Mouse (Mus musculus) common myeloid progenitor, adult 5-6 weeks (primary cell): ENCODE data around the gene Btbd9. TPM values are rescaled to one million over a fixed set of nuclear protein-coding genes. Genes with fewer than 3 reads are reported as not detected.
A peak's percentile ranks its signal among the peaks of the same experiment; 100 is the strongest.
"Not testable (repeated sequence)": the region's sequence is repeated elsewhere in the genome, so short reads cannot be mapped to it uniquely, and the experiment has no call there.

Experiments
- ATAC-seq: replicated peaks from 2 replicates; pipeline ENCODE4 v1.8.0; 2016; ENCODE audit warnings: low read depth, mild to moderate bottlenecking, moderate TSS enrichment, inconsistent platforms; ENCODE audit not compliant: poor library complexity, severe bottlenecking
- total RNA-seq: library from RNA; stranded (forward); fragments of 200-1000, 187-1606 nt; gene quantifications from 2 replicates; pipeline ENCODE4 v1.2.3, GENCODE M21; 2017

Gene Btbd9
- total RNA-seq, 1 experiment from 2014 or later, result 25.5 TPM

DNA sequence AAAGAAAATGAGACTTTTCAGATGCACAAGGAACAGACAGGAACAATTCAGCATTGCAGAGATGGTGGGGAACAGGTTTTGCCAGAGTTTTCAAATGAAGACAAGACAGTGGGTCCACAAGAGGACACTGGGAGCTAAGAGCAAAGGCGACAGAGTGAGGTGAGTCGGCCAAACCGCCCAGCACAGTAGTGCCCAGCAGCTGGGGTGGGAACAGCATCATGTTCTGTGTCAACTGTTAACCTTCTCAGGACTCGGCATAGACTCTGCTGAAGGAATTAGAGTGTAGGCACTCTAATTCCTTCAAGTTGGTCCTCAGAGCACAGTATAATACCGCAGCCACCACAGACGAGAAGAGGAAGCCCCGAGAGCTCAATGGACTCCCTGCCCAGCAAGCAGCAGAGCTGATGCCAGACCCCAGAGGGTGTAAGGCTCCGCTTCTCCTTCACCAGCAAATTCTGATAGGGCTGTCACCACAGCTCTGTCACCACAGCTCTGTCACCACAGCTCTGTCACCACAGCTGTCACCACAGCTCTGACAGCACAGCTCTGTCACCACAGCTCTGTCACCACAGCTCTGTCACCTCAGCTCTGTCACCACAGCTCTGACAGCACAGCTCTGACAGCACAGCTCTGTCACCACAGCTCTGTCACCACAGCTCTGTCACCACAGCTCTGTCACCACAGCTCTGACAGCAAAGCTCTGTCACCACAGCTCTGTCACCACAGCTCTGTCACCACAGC is 57.7 kb downstream of the Btbd9 start:
- peak; percentile 97 for ATAC-seq

DNA sequence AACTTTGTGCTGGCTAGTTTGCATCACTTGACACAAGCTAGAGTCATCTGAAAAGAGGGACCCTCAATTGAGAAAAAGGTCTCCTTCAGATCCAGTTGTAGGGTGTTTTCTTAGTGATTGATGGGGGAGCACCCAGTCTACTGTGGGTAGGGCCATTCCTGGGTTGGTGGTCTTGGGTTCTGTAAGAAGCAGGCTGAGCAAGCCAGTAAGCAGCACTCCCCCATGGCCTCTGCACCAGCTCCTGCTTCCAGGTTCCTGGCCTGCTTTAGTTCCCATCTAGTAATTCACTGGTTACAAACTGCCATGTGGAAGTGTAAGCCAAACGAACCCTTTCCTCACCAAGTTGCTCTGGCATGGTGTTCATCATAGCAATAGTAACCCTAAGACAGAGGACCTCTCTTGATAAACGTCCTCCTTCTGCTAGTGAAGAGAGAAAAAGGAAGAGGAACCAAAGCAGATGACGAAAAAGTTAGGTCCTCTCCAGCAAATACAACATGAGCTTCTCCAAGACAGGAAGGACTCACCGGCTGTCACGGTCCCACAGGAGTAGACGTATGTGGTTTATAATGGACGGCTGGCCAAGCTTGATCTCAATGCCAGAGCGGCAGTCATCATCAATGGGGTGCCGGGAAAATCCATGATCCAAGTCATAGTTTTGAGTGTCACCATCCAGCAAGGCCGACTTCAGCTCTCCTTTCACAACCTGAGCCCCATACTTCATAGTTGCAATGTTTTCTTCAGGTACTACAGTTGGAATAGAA is 59.5 kb downstream of the Btbd9 start:
- no peak for ATAC-seq

DNA sequence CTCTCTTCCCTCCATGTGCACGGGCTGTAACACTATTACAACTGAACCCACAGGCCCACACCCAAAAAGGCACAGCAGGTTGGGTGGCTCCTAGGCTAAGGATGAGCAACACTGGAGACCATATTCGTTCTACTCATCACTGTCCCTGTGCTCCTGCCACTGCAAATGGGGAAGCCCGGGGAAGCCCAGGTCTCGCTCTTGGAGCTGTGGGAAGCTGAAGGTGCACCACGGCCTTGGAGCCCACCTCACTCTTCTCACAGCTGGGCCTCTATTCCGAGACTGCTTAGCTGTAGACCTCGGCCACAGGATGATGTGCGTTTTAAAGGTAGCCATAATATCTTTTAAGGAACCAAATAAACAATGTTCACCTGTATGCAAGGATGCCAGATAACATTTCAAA is 60.9 kb downstream of the Btbd9 start:
- no peak for ATAC-seq

DNA sequence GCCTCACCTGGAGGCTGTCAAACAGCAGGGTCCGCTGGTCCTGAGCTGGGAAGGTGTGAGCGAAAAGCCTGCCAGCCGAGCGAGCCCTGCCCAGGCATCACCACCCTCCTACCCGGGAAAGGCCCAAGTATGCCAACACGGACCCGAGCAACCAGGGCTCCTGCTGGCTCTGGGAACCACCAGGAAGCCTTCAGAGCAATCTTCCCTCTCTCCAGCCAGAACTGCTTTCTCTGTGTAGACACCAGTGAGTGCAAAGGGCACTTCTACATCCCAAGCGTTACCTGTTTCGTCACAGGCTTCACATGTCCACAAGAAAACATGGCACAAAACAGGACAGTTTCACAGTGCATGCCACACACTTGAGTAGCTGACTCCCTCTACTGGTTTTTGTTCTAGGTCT is 63.3 kb downstream of the Btbd9 start:
- no peak for ATAC-seq

DNA sequence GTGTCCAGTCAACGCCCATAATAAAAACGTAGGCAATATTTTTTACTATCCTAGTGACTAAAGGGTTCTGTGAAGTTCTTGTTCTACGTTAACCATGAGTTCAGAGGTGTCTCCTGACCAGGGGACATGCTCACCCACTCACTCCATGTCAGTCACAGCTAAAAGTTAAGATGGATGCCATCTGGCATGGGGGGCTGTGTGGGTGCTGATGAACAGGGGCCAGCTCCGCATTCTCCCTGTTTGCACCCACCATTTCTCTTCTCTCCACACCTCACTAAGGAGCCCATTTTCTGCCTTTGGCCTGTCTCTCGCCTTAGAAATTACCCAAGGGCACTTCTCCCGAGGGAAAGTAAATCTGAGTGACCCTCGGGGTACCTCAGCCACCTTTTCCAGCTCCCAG is 63.8 kb downstream of the Btbd9 start:
- no peak for ATAC-seq

DNA sequence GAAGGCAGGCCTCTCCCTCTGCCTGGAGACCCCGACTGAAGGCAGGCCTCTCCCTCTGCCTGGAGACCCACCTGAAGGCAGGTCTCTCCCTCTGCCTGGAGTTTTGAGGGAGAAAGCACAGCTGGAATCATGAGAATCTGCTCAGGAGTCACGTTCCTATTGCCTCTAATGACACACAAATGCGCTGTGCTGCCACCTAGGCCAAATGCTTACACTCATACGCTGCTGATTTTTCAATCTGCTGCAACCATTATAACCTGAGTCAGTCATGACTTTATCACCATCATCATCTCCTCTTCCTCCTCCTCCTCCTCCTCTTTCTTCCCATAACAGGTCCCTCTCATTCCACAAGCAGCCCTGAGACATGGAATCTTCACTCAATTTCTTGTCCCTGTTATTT is 64.3 kb downstream of the Btbd9 start:
- no peak for ATAC-seq

DNA sequence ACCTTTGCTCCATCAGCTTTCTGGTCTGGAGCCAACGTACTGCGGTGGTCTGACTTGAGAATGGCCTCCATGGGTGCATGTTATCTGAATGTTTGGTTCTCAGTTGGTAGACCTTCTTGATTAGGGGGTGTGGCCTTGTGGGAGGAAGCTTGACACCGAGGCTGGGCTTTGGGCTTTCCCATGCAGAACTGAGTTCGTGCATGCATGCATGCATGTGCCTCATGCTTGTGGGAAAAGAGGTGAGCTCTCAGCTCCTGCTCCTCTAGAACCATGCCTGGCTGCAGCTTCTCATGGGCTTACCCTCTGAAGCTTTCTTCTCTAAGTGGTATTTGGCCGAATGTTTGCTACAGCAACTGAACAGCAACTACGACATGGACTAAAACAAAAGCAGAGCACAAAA is 64.9 kb downstream of the Btbd9 start:
- ATAC-seq, result no peak

DNA sequence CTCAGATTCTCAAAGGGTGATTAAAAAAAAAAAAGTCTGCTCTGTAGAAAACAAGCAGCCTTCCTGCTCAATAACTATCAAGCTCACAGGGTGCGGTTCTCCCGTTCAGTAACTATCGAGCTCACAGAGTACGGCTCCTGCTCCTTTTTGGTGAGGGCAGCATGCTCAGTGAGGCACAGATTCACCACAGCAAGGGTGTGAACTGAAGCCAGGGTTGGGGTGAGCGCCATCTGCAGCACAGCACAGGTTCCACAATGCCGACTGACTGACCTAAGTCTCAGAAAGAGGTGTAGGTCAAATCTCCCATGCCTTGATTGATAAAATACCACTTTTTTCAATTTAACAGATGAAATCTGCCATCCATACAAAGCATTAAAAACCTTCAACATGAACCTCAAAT is 66.1 kb downstream of the Btbd9 start:
- ATAC-seq, result no peak

DNA sequence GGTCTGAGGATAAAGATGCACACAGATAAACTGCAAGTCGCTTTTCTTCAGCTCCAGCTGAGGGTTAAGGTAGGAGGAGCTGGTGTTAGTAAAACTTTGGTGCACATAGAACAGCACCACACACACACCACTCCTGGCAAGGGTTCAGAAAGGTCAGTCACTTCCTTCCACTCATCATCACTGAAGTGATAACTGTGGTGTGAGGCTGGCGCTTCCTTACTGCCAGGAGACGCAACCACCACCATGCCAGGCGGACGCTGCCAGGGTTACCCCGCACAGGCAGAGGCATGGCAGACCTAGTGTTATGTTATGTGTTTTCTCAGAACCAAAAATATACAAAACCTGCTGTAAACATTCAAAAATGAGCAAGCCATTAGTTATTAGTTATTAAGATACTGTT is 66.6 kb downstream of the Btbd9 start:
- peak; percentile 63 for ATAC-seq

DNA sequence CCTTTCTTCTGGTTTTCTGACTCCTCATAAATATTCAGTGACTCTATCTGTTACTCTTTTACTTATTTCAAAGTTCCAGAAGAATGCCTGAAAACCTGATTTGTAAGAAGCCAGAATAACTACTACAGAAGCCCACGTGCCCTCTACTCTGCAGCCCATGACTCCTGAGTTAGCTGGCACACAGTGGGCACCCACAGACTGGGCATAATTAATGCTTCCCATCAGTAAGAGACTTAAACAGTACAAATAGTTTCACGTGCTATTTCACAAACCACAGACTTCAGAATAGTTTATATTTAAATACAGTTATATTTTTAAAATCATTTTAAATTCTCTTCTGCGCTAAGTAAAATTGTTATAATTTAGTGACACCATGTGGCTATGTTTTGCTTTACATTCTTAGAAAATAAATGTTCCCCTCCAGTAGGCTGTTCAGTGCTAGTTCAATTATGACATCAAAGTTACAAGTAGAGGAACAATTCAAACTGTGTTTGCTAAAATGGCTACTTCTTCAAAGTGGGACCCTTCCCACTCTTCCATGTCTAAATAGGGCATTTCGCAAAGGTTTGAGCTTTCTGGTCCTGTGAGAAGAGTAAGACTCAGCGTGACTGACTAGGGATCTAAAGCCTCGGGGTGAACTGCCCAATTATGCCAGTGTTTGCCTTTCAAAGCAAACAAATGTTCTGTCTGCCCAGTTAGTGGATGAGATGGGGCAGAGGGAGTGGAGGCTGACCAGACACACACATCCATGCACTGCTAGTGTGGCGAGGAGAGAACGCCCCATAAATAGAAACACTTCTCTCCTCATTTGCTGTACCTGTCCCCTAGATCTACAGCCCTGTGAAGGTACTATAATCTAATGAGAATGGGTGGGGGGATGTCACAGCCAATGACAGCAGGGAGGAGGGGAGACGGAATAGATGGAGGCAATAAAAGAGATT is 68.4 kb downstream of the Btbd9 start:
- ATAC-seq, result no peak

DNA sequence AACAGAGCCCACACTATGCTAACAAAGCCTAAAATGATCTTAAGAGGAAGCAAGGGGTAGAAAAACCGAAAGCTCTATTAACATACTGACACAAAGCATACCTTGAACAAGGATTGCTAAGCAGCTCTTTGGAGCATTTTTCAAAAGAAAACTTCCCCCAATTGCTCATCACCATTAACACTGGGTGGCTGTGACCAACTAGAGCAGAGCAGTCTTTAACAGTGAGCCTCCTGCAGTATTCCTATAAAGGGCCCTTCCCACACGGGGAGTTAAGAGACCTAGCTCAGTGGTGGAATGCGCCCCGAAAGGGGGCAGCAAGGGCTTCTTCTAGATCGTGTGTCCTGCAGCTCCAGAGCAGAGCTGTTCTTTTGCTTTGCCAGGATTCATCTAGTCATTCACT is 69.4 kb downstream of the Btbd9 start:
- no peak for ATAC-seq

DNA sequence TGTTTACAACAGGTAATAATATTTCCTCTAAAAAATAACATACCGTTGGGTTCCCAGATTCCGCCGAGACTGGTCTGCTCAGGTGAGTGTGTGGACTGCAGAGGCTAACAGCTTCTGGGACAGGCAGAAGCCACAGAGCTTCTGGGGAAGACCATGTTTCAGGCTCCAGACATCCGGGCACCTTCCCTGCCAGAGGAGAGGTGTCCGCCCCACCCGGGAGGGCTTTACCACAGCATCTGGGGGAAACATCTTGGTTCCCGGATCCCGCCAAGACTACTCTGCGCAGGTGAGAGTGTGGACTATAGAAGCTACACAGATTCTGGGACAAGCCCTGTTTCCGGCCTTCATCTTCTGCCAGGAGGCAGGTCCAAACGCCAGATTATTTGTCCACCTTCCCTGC is 76.7 kb downstream of the Btbd9 start:
- not testable (repeated sequence) for ATAC-seq

DNA sequence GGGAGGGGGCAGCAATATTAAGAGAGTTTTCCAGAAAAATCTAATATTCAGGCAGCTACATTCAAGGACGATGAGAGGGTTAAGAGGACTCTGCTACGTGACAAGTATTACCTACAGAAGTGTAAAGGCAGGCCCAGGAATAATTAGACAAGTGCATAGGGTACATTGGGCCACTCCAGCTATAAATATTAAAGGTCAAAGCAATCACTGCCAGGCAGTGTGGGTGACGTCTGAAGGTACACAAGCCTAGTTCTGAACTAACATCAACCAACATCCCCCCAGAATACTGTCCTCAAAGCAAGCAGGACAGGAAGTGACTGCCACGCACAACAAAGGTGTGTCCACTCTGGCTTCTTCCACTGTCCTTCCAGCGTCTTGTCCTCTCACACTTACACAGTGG is 77.5 kb downstream of the Btbd9 start:
- no peak for ATAC-seq

DNA sequence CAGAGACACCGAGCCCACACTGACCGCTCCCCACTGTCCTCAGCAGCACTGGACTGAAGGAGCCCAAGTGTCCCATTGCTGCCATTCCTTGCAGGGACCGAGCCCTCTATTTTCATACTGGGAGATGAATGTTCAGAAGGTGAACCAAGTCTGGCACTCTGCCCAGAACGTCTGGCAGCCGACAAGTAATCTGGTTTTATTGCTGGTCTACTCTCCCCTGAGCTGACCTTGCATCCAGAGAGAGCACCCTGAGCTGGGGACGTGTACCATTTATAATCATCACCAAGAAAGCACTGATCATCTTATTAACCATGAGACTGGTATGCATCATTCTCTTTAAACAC is 77.9 kb downstream of the Btbd9 start:
- no peak for ATAC-seq

DNA sequence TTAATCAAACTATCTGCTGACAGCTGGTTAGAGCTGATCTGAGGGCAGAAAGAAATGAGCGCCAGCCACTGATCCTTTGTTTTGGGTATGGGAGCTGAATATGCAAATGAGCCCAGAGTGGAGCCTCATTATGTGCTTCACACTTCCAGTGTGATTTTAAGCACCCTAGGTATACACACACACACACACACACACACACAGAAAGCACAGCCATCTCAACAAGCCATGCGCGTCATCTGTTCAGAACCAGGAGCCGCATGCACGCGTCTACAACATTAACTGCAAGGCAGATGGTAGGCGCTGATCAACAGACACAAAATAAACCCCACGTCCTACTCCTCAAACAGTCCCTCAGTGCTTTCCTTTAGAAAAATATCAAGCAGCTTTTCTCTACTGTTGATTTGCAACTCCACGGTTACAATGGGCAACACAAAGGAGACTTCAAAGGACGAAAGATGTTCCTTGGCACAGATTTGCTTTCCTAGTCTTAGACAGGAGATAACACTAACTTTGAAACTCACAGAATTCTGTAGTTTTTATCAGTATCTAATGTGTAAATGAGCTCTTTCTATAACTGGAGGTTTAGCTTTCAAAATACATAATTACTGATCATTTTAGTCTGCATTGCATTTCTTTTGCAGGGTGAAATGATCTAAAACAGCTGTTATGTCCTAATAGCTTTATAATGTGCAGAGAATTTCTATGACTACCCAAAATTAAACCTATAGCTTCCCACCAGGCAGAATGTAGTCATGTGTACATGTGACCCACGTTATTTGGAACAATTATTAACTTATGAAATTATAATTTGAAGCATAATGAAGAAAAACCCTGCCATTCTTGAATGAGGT is 78.5 kb downstream of the Btbd9 start:
- ATAC-seq, result no peak

DNA sequence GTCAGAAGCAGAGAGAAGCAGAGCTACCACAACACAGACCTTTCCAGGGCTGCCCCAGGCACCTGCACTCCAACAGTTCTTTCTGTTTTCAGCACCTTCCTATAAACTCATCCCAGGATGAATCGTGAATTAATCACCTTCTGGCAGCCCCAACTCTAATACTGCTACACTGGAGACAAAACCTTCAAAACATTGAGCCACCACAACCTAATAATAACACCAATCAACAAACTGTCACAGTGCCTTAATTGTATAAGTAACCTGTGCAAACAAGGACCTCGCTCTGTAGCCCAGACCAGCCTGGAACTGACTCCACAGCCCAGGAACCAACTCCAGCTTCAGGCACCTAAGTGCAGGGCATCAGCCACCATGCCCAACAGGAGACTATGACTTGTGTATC is 80.7 kb downstream of the Btbd9 start:
- ATAC-seq, result no peak

DNA sequence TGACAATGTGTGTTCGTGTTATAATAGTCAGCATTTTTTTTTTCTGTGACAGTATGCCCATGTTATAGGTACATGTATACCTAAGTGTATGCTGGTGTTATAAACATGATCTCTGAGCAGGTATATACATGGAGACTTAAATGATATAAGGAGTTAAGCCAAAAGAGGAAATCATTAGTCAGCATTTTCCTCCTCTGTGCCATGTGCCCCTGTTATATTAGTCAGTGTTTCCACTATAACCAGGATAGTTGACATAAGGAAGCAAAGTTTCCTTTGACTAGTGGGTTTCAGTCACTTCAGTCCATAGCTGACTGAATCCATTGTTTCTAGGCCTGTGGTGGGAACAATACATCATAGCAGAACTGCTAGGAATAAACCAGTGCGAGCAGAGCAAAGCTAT is 81.1 kb downstream of the Btbd9 start:
- ATAC-seq, result no peak

DNA sequence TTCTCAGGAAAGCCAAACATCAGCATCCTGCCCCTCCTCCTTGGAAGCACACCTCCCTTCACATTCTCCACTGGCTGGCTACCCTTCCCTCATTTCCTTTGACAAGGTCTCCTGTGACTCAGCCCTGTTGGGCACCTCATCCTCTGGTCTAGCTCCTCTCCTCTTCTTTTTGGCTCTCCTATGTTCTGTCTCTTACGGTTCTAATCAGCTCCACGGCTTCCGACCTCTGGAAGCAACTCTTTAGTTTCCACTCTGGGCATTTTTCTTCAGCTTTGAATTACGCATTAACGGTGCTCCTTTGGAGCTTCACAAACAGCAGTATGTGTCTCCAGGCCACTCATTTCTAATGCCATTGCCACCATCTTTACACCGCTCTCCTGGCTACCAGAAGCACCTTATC is 82.8 kb downstream of the Btbd9 start:
- ATAC-seq, result no peak

DNA sequence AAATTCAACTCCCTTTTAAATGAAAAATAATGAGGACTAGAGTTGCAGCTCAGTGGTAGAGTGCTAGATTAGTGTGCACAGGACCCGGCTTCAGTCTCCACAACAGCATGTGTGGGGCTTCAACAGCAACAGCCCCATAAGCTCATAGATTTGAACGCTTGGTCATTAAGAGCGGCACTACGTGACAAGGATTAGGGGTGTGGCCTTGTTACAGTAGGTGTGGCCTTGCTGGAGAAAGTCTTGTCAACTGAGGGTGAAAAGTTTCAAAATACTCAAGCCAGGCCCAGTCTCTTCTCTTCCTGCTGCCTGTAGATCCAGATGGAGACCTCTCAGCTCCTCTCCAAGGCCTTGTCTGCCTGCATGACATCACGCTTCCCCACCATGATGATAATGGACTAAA is 84.1 kb downstream of the Btbd9 start:
- ATAC-seq, result no peak

DNA sequence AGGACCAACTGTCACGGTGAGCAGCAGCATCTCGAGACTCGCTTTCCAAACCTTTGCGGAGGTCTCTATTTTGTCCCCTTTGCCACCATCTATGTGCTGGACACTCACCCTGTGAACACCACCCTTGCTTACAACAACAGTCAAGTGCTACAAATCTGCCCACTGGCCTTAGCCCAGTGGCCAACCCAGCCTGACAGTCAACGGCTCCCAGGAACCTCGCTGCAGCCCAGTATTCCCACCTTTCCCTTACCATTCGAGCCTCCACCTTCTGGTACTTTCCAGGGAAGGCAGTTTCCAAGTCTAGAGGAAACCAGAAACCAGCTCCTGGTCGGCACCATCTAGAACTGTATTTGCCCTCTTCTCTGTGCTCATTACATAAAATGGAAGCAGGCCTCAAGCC is 84.7 kb downstream of the Btbd9 start:
- ATAC-seq, result no peak
